Mouse (Mus musculus) adrenal gland (tissue): ENCODE results near the gene Gm49354.
"Not testable (repeated sequence)": the region's sequence is repeated elsewhere in the genome, so short reads cannot be mapped to it uniquely, and the experiment has no call there.

Experiments used
- intact Hi-C: fragments of 180-260 bp; cut with DNase I; formaldehyde crosslinking; loops from one replicate; pipeline ENCODE4 v1.15.1; 2025

The Gm49354 gene

DNA sequence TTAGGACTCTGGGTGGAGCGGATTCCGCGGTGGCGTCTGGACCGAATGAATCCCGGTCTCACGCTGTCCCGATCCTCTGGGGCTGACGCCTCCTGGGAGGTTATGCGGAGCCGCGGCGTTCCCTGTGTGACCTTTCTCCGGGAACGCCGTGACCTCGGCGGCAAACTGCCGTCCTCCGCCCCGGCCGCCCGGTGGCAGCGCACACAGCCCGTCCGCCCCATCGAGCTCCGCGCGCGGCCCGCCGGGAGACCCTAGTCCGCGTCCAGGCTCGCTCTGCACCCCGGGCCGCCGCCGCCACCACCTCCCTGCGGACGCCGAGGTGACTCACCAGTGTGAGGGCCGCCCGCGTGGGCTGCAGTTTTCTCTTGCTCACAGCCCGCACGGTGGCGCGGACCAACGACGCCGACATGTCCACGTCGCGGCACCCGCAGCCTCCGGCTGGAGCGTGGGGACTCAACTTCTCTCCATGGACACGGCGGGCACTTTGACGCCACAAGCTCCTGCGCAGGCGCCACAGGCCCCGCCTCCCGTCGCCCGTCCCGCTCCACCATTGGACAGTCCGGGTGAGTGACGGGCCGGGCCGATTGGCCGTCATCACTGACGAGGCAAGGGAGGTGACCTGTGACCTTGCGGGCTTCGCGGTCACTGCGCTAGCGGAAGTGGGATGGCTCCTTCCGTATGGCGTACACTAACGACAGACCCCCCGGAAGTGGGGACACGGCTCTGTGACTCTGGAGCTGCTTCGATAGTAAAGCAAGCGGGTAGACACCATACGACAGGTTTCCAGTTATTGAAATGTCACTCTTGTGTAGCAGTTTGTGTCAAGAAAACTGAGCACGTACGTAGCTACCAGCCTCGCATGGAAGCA lies 12.5 kb downstream of the Gm49354 start, which contains the start of gene Isca1:
Gene Isca1, minus strand, starts transcription at position 515 of the 868 bp plus-strand sequence.
- intact Hi-C loops: loop anchor here (5.0 kb wide), 1 partner anchor 182 kb away; the partner anchor contains the start of genes Agtpbp1 and Naa35

DNA sequence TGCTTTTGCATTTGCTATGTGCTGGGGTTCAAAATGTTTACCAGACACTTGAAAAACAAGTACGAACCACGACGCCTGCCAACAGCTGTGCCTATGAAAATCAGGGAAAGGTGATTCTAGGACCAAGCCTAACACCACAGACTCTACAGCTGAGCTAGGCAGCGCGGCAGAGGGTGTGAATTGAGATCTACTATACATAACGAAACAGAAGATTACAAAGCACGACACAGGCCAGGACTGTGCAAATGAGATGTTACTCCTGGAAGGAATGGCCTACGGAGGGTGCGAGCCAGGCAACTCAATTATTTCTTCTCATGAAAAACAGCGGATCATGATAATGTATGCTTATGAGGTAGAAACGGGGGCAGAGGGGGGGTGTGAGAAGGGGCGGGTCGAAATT lies 13.5 kb downstream of the Gm49354 start:
- intact Hi-C loops: loop anchor here (5.0 kb wide), 1 partner anchor 181 kb away; the partner anchor contains the start of genes Agtpbp1 and Naa35

DNA sequence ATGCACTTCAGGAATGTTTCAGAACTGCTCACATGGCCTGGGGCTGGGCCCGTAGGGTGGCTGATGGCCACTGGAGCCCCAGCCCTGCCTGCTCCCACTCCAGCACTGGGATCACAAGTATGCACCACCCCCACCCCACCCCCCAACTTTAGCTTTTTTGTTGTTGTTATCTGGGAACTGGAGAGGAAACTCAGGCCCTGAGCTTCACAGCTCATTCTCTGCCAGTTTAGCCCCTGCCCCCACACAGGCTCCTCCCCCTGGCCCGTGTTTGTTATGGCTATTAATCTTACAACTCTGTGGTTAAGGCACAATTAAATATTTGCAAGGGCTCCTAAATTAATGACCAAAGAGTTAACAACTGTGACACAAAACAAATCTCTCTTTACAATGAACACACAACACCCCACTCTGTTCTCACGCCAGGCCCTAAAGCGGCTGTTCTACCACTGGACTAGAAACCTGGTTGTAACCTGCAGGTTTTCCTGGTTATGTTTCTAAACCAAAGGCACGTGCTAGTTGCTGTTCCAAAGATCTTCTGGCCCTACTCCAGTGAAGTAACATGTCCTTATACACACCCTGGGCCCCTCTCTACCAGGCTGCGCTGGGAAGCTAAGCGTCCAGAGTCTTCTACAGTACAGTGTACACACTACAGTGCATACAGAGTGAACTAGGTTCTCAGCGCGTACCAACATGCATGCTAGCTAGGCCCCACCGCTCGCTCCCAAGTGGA lies 15.1 kb downstream of the Gm49354 start:
- intact Hi-C loops: loop anchor here (5.0 kb wide), 1 partner anchor 180 kb away; the partner anchor contains the start of genes Agtpbp1 and Naa35

DNA sequence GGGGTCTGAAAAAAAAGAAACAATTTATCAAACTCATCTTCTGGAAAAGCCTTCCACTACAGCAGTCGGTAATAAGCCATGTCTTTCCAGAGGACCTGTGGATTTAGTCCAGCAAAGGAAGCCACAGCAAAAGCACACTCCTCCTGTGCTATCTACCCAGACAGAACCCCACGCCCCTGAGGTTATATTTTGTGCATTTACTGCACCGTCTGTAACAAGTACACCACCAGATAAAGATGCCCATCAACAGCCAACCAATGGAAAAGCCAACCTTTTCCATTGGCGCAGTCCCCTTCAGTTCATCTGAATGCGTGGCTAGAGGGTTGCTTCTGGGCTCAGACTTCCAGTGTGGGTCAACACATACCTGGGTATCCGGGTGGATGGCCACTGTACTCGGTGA lies 19.3 kb downstream of the Gm49354 start:
- intact Hi-C loops: no loop called here

DNA sequence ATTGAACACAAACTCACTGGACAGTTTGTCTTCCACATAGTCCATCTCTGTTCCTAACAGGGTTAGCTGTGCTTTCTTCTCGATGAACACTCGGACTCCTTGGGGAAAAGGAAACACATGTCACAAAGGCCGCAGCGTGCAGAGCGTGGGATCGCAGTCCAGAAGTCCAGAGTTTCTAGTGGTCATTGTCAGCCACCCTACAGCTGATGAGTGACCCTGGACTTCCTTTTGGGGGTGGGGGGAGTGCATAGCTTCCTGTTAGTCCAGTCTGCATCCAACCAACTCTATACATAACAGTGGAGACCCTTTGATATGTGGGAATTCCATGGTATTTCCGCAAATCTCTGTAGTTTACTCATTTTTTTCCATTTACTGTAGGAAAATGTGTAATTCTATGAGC lies 25.1 kb downstream of the Gm49354 start:
- intact Hi-C loops: no loop called here

DNA sequence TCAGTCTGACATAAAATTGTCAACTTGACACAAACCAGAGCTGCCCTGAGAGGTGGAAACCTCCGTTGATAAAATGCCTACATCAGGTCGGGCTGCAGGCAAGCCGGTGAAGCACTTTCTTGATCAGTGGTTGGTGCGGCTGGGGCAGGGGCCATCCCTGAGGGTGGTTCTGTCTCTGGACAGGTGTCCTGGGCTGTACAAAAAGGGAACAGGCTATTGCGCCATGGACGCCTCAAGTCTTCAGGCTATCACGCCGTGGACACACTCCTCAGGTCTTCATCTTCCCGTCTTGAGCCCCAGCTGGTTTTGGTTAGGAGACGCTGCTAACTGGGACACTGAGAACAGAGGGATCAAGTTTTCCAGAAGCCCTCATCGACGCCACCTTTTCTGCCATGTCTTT lies 31.7 kb downstream of the Gm49354 start:
- intact Hi-C loops: no loop called here

DNA sequence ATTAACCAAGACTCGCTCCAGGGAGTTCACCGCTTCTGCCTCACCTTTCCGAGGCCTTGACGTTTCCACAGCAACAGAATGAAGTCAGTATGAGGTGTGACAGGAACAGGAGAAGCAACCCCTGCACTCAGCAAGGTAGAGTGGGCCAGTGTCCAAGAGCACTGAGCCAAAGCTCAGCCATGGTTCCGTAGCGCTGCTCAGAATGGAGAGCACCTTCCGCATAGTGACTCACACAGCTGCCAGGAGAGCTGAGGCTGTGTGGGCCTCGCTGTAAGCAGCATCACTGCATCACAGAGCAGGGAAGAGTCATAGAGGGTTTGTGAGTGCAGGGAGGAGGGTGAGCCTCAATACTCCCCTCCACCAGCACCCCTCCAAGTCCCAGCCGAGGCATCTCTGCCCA lies 35.3 kb downstream of the Gm49354 start, which contains the start of gene 1700014D04Rik:
Gene 1700014D04Rik, minus strand, starts transcription at position 42 of the 400 bp plus-strand sequence.
- intact Hi-C loops: no loop called here

DNA sequence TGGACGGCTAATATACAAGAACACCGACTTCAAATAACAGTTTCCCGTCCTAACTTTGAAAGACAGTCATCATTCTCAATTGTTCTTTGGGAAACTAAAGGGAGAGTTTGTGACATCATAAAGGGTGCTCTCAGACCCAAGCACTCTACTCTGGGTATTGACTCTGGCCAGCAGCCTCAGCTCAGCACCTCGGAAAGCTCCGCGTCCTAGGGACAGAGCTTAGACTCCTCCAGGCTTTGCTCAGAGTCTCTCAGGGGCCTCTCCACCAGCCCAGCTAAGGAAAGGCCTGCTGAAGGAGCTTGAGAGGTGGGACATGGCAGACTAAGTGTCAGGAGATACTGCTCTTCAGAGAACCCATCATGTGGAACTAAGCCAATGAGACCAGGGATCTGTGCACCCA lies 35.9 kb downstream of the Gm49354 start:
- intact Hi-C loops: no loop called here

DNA sequence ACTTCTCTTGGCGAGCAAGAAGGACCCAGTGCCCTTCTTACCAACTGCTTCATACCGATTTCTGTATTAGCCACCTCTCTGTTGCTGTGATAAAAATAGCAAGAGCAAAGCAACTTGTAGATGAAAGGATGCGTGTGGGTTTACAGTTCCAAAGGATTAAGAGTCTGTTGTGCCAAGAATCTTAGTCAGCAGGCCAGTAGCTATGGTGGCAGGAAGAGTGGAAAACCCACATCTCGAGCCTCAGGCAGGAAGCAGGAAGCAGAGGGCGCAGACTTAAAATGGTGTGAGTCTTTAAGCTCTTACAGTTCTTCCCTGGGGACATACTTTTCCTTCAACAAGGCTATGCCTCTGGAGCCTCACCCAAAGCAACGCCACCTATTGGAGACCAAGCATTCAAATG lies 36.6 kb downstream of the Gm49354 start:
- intact Hi-C loops: no loop called here

DNA sequence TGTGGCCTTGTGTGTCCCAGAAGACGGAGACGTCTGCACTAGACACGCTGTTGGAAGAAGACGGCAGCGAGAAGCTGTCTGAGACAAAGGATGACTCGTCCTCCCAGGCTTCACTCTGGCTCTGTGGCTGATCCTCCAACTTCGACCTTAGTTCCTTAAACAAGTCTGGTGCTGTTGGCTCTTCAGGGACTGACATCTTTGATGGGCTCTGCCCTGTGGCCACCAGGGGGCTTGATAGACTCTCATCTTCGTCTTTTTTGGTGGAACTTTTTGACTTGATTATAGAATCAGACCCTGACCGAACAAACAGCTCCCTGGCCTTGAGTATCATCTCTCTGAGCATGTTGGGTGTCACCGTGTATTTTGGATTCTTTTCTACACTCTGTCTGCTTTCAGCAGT lies 40.3 kb downstream of the Gm49354 start:
- intact Hi-C loops: no loop called here

DNA sequence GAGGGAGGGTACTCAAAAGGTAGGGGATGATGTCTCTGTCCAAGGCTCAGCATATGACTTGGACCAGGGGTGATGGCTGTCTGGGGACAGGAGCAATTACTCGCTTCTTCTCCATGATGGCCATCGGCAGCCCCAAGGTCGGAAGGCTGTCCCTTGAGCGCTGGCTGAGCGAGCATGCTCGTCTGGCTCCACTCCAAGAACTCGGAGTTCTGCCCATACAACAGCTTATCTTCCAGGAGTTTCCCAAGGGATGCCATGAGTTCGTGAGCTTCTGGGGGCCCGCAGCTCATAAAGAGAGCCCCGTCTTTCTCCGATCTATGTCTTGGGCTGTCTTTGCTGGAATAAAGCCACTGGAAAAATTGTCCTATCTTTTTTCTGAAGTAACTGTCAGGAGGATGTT lies 40.9 kb downstream of the Gm49354 start:
- intact Hi-C loops: no loop called here

DNA sequence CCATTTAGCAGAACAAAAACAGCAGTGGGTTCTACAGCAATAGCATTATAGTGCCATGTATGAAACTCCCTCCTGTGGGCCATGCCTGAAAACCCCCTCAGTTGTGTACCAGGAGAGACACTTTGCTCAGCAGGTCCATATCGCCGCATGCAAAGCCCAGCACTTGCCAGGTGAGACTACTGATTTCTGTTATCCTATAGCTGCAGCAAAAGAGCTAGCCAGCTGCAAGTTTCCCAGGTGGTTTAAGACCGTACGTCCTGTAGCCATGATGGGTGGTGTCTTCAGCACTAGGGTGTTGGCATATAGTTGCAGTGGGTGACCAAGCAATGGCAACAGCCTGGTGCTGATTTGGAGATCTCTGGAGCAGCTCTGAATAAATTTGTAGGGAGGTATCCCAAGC lies 42.6 kb downstream of the Gm49354 start:
- intact Hi-C loops: no loop called here

DNA sequence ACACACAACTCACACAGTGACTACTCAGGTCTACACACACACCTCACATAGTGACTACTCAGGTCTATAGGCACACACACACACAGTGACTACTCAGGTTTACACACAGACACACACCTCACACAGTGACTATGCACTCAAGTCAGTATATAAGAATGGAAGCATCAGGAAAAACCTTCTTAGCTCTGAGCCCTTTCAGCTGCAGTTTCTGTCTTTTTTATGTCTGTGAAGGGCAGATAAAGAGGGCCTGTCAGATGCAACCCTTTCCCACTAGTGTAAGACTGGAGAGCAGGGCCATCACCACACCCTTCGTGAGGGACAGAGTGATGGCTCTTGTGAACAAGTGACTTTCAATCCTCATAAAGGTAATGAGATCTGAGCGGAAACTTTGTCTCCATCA lies 43.6 kb downstream of the Gm49354 start:
- intact Hi-C loops: no loop called here

DNA sequence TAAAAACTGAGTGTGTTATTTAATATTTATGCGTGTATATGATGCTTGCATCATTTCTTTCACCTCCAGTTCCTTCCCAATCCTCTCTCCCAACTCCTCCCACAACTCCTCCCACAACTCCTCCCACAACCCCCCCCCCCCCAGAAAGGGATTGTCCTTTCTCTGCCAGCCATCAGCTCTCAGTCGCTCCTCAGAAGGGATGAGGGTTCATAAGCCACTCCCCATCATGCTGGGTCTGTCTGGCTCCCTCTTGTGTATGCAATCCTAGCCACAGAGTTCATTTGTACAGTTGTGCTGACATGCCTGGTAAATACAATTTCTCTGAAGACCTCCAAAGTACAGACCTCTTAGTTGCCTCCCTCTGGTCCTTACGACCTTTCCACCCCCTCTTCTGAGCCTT lies 46.9 kb downstream of the Gm49354 start:
- intact Hi-C loops: no loop called here

DNA sequence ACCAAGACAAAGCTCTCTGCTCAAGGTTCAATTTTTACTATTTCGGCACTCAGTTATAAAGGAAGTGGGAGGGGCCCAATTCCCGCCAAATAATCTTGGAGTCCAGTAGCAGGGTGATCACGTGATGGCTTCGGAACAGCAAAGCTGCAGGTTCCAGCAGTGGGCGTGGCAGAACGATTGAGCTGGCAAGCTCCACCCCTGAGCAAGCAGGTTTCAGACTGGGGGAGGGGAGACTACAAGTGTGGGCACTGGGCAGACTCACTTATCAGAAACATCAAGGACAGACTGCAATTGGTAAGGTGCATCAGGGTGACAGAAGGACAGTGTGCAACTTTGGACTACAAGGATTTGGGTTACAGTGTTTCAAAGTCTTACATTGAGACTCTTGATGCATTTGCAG lies 47.7 kb downstream of the Gm49354 start:
- intact Hi-C loops: not testable (repeated sequence)

DNA sequence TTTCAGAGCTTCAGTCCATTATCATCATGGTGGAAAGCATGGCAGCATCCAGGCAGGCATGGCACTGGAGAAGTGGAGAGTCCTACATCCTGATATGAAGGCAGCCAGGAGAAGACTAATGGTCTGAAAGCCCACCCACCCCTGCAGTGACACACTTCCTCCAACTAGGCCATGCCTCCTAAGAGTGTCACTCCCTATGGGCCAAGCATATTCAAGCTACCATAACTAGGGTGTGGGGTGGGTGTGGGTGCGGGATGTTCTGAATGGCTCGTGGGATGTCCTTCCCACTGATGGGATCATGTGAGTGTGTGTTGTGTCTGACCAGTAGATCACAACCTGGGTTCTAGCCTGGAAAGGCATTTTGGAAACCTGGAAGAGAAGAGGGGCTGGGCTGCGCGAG lies 48.1 kb downstream of the Gm49354 start:
- intact Hi-C loops: no loop called here

DNA sequence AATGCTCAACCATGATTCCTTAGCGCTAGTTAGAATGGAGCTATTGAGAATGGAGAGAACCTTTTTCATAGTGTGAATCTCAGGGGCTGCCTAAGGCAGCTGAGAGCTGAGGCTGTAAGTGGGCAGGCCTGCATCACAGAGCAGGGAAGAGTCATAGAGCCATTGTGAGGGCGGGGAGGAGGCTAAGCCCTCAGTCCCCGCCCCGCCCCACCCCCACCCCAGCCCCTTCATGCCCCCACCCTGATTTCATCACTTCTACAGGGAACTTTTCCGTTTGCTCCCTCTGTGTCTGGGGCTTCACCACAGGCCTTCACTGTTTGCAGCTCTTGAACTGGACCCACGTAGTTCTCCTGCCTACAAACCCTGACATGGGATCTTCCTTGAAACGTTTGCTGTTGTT lies 50.4 kb downstream of the Gm49354 start, which contains the start of gene Spata31d1d:
Gene Spata31d1d, minus strand, starts transcription at position 101 of the 400 bp plus-strand sequence.
- intact Hi-C loops: no loop called here

DNA sequence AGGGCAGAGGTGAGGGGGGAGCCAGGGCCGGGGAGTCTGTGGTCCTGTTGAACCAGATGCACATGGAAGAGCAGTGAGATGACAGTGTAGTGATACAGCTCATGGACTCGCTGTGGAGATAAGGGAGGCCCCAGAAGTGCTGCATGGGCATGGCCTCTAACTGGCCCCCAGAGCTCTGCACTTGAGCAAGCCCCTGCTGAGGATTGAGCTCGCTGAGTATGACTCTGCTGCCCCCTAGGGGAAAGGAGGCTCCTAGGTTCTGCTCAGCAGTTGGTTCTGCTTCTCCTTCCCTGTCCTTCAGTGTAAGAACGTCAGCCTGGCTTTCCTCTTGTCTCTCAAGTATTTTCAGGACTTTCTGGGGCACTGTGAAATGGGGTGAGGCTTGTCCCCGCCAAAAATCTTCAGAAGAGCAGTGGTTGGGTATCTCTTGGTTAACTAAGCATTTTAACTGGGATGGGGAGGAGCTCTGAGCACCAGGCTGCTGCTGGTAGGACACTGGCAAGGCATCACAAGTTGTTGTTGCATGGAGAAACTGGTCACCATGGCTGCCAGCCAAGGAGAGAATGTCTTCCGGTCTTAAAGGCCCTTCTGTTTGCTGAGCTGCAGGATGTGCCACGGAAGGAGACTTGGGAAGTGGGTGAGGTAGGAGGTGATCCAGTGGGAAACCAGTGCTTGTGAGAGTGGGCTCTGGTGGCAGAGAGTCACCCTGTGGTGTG lies 53.5 kb downstream of the Gm49354 start:
- intact Hi-C loops: loop anchor here (10.0 kb wide), 3 partner anchors 84 to 214 kb away; no protein-coding TSS in a partner anchor

DNA sequence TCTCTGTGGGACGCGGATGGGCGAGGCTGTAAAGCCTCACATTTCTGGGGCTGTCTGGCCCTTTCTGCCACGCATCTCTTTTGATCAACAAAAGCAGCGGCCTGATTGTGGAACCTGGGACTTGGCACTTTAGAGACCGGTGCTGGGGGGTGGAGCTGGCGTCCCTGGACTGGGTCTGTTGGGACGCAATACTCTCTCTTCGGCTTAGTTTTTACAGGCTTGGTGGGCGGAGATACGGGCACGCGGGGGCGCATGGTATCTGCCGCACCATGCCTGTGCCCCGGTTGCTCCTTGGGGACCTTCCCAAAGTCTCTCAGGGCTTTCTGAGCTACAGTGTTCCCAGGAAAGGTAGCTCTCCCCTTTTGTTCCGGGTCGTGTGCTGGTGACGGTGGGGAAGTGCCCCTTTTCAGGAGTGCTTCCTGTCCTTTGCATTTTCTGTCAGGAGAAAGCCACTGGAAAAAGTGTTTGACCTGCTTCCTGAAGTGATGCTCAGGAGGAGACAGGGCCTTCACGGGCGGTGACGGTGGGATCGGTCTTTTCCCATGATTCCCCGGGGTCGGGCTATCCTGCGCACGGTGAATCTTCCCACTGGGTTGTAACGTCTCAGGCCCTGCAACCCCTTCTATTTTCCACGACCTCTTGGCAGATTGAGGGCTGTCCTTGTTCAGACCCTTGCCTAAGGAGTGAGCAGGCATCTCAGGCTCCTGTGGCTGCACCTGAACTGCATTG lies 55.7 kb downstream of the Gm49354 start:
- intact Hi-C loops: loop anchor here (10.0 kb wide), 3 partner anchors 82 to 212 kb away; no protein-coding TSS in a partner anchor

DNA sequence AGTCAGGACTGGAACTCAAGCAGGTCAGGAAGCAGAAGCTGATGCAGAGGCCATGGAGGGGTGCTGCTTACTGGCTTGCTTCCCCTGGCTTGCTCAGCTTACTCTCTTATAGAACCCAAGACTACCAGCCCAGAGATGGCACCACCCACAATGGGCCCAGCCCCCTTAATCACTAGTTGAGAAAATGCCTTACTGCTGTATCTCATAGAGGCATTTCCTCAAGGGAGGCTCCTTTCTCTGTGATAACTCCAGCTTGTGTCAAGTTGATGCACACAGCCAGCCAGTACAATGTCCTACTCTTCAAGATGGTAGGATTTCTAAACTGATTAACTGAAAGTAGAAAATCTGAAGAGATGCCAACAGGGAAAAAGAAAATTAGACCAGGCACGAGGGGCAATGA lies 60.0 kb downstream of the Gm49354 start:
- intact Hi-C loops: loop anchor here (10.0 kb wide), 3 partner anchors 77 to 207 kb away; no protein-coding TSS in a partner anchor

DNA sequence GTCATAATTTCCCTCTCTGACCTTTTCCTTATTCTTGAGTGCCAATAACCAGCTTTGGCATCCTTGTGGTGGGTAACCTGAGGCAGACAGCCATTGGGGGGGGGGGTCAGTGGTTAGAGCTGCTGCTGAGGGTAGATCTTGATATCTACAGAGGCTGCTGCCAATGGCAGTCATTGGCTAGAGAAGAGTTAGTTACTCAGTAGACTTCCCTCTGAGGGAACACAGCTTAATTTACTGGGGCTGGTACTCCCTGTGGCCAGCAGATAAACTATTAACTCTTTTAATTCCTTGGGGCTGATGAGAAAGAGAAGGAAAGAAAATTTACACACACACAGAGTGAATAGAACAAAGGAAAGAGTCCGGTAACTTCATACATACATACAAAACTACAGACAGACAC lies 62.6 kb downstream of the Gm49354 start:
- intact Hi-C loops: no loop called here
